Comparison of ENCODE assay signal across 22 mouse cellular contexts in the genomic region with DNA sequence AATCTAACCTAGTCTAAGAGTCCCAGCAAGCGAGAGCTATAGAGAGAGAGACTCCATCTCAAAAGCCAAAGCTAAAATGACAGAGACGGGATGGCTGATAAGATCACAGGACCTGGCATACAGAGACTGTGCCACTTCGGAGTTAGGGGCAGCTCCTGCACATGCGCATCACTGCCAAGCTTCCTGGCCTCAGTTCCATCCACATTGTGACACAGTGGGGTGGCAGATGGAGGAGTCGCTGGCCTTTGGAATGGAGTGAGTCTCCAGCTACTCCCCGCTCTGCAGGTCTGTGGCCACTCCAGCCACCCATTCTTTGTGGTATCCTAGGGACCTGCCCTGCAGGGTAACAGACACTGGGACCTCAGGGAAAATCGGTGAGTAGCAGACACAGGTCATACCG. TPM values are rescaled to one million over a fixed set of nuclear protein-coding genes. Genes with fewer than 3 reads are reported as not detected.
DNase-seq lines count a peak whose midpoint lies in the region; ATAC-seq and TF ChIP-seq lines count a peak whose summit lies in the region.
"Had no signal": no experiment of that assay in that cellular context is flagged by ENCODE, and none has a peak within 500 bp of the region (broad histone marks: within the 10 kb centered on the region; RNA-seq: fewer than 3 reads in every experiment).

A gene (plus strand): TSS at position 222 of the 400 bp plus-strand sequence.

- no peaks in the 10 kb centered on the region for H3K27me3 ChIP-seq in heart, adult 2 months (ENCODE audit: control insufficient read depth, insufficient read depth, low read length)
- no peaks in the 10 kb centered on the region for H3K27me3 ChIP-seq in heart, embryonic 12.5 days (replicated peaks)
- H3K27me3 ChIP-seq: heart, embryonic 15.5 days; limb, embryonic 13.5 days; lung, embryonic 15.5 days; neural tube, embryonic 13.5 days had no signal

- no peak for TF ChIP-seq POLR2A in heart, adult 2 months (IDR thresholded peaks at IDR 0.05; ENCODE audit: insufficient read depth, low read depth, low read length)

- H3K4me2 ChIP-seq in heart, embryonic 12.5 days = no peak within 1 kb of the TSS
- H3K4me2 ChIP-seq: heart, embryonic 15.5 days; limb, embryonic 13.5 days; lung, embryonic 15.5 days; midbrain, embryonic 11.5 days; neural tube, embryonic 13.5 days had no signal

- intact Hi-C loops in heart, adult 2 months (cut with DNase I) = no loop called here

- DNase-seq in adrenal gland, postnatal 14 days = no peak
- DNase-seq in adrenal gland, postnatal 4 days (ENCODE audit: low spot score in 2 of 2) = no peak
- DNase-seq in heart, adult 2 months = no peak
- peak; percentile 89 for DNase-seq in brain, adult 2 months (ENCODE audit: low read depth, low spot score)
- DNase-seq in cerebellum, postnatal 10 days = peak; percentile 87 to 88
- no peak for DNase-seq in right cerebral cortex, postnatal 36 days (ENCODE audit: low spot score in 2 of 2)
- no peak for DNase-seq in kidney, adult 9 months
- DNase-seq: layer of hippocampus, adult 9-11 months; right cerebral cortex, postnatal 14 days had no signal

- H3K9ac ChIP-seq in heart, adult 2 months (ENCODE audit: low read depth, low read length) = no peak within 1 kb of the TSS
- no peak within 1 kb of the TSS for H3K9ac ChIP-seq in heart, embryonic 12.5 days
- H3K9ac ChIP-seq: heart, embryonic 15.5 days; limb, embryonic 13.5 days; lung, embryonic 15.5 days; neural tube, embryonic 13.5 days had no signal

- TF ChIP-seq EP300 in heart, adult 2 months (IDR thresholded peaks at IDR 0.05; ENCODE audit: insufficient read depth, low read depth, low read length) = no peak

- 89% methylated on average over 8 of the region's 8 CpGs for WGBS in heart, adult 2 months
- 87% methylated on average over 8 of the region's 8 CpGs for WGBS in heart, embryonic 12.5 days

- no peak for ATAC-seq in heart, embryonic 12.5 days (ENCODE audit: insufficient number of reproducible peaks, low FRiP score)
- ATAC-seq: CD4-positive, CD25-positive, alpha-beta regulatory T cell, adult 4 months; inflammation-experienced regulatory T-cells, adult 6 months had no signal

- H3K36me3 ChIP-seq in heart, adult 2 months (ENCODE audit: control insufficient read depth, insufficient read depth, low read length) = no peaks in the 10 kb centered on the region
- H3K36me3 ChIP-seq in heart, embryonic 12.5 days = peaks cover 29% of the 10 kb centered on the region

- H3K4me3 ChIP-seq in heart, adult 2 months = no peak within 1 kb of the TSS
- H3K4me3 ChIP-seq in heart, embryonic 12.5 days = no peak within 1 kb of the TSS
- H3K4me3 ChIP-seq: heart, embryonic 15.5 days; hindbrain, embryonic 10.5 days; limb, embryonic 13.5 days; lung, embryonic 15.5 days; neural tube, embryonic 13.5 days had no signal

- no peak for TF ChIP-seq CTCF in heart, adult 2 months (IDR thresholded peaks at IDR 0.05)

- H3K9me3 ChIP-seq in heart, embryonic 12.5 days (replicated peaks) = no peaks in the 10 kb centered on the region
- H3K9me3 ChIP-seq: G1E; heart, embryonic 15.5 days; hindbrain, embryonic 10.5 days; limb, embryonic 13.5 days; lung, embryonic 15.5 days; neural tube, embryonic 13.5 days had no signal

- H3K4me1 ChIP-seq in heart, adult 2 months (ENCODE audit: control insufficient read depth, insufficient read depth, low read length) = no peaks in the 10 kb centered on the region
- no peaks in the 10 kb centered on the region for H3K4me1 ChIP-seq in heart, embryonic 12.5 days (replicated peaks)
- H3K4me1 ChIP-seq: heart, embryonic 15.5 days; hindbrain, embryonic 10.5 days; limb, embryonic 13.5 days; lung, embryonic 15.5 days; neural tube, embryonic 13.5 days had no signal

- no peaks in the 10 kb centered on the region for H3K79me2 ChIP-seq in heart, adult 2 months (replicated peaks; ENCODE audit: control insufficient read depth, insufficient read depth, low read length)

- H3K27ac ChIP-seq in heart, adult 2 months = no peak within 1 kb of the TSS
- H3K27ac ChIP-seq in heart, embryonic 12.5 days (ENCODE audit: poor library complexity, severe bottlenecking) = no peak within 1 kb of the TSS
- H3K27ac ChIP-seq: heart, embryonic 15.5 days; hindbrain, embryonic 10.5 days; limb, embryonic 13.5 days; lung, embryonic 15.5 days; macrophage; neural tube, embryonic 13.5 days had no signal

RNA-seq across cellular contexts. Expression of the gene that starts here (rescaled TPM):
- total RNA-seq in adrenal gland, postnatal 14 days (2021) = 1.2 and 12.2 TPM in 2 replicates
- 1 to 10 TPM; 2.0 to 7.4 TPM for total RNA-seq in adrenal gland, postnatal 4 days (2021)
- total RNA-seq in heart, adult 2 months (2021) = 10 to 100 TPM; 11.7 to 12.7 TPM
- polyA plus RNA-seq in heart, adult 2 months (2012; rRNA removed) = 6.4 and 9.2 TPM in 2 replicates
- polyA plus RNA-seq in heart, embryonic 12.5 days (2016; fragmentation: Nextera tagmentation; extraction: Ambion mirVana) = 0.12 and 0.24 TPM in 2 replicates
- total RNA-seq: granulocyte monocyte progenitor cell, adult 5-6 weeks; monocyte, adult 5-6 weeks had no signal
- polyA plus RNA-seq: CD4-positive, CD25-positive, alpha-beta regulatory T cell, adult 4 months; inflammation-experienced regulatory T-cells, adult 6 months; macrophage; neural tube, embryonic 13.5 days had no signal

Comparison
In these comparisons a context has a peak if more than half of its experiments do, and no peak if none do; other contexts are left out.
1. DNase-seq: peak in brain, adult 2 months (single experiment) and cerebellum, postnatal 10 days (2 of 2); none in adrenal gland, postnatal 14 days (single experiment), adrenal gland, postnatal 4 days (0 of 2), heart, adult 2 months (0 of 2), right cerebral cortex, postnatal 36 days (0 of 2) and kidney, adult 9 months (single experiment).